Mouse (Mus musculus): ENCODE data around the gene Slc25a26.

GRCm38 (mm10) chr6:94631051-94631778, 131.1 kb downstream of the Slc25a26 start:
- TF ChIP-seq TAL1 (IDR thresholded peaks at IDR 0.05; ENCODE audit: low read length) (no peak), GATA1 (IDR thresholded peaks at IDR 0.05; ENCODE audit: low read length) (no peak)
